Mouse (Mus musculus) heart, postnatal 36 days (tissue): ENCODE measurements at regions not wholly inside any gene's neighbourhood (a gene's known extent, or its start where the extent isn't known, plus 50 kb on each side); places are given as distances from the start of the nearest gene placed in this dataset.
"Not testable (repeated sequence)": the region's sequence is repeated elsewhere in the genome, so short reads cannot be mapped to it uniquely, and the experiment has no call there.

Experiments used
- DNase-seq, 2 experiments: peaks; one replicate each; pipeline ENCODE4 v3.0.0; 2021 to 2022
- intact Hi-C: fragments of 180-260 bp; cut with DNase I; formaldehyde crosslinking; loops from one replicate; pipeline ENCODE4 v1.15.1; 2025

- intact Hi-C loops, result loop anchor here (2.0 kb wide), 1 partner anchor 484 kb away; no protein-coding TSS in a partner anchor
- DNase-seq, result peak in 1 of 2 experiments; percentile 11
These were observed 111.3 kb downstream of the Syt10 start for GRCm38 (mm10) chr15:89730320-89730719.

- intact Hi-C loops, result no loop called here
- DNase-seq, result no peak
These were observed 117.3 kb downstream of the Syt10 start for GRCm38 (mm10) chr15:89724356-89724755.

DNA sequence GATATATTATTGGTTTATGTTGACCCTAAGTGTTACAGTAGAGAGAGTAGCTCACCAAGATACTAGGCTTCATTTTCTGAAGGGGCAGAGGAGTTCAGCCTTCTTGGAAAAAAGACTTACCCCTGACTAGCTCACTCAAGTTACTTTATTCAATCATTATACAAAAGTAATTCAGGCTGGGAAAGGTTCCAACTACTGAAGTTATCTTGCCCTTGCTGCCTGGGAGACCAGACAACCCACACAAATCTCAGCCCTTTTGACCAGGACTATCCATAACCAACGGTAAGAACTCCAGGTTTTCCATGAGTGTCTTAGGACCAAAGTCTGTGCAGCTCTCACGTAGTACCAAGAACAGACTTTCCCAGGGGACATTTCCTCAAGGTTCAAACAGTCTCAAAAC, 105.5 kb upstream of the Rabl2 start:
- DNase-seq, result no peak
- intact Hi-C loops, result no loop called here

GRCm38 (mm10) chr15:89676366-89676765, 84.6 kb upstream of the Rabl2 start:
- intact Hi-C loops, result no loop called here
- no peak for DNase-seq

DNA sequence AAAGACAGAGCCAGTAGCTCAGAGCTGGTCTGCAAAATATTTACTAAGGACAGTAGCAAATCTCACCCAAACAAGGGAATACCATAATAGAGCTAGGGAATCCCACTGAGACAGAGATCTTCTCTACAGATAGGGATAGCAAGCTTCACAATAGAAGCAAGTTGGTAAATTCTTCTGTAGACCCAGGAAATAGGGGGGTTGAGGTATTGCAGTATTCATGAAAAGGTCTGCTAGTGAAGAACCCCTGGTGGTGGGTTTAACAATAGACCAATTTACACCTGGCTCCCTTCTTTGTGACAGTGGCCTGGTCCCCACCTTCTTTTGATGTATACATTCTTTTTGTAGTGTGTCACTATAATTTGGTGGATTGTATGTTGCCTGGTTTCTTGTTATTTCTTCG, 64.8 kb upstream of the Rabl2 start:
- intact Hi-C loops, DNase-seq: not testable (repeated sequence)
